Mouse (Mus musculus) frontal cortex, adult (tissue): ENCODE results near the gene Oas2.

Experiments
- ATAC-seq: cut with Nextera tagmentation; 2 replicates; pipeline ENCODE4 v1.9.2; 2017; ENCODE audit warnings: mild to moderate bottlenecking, moderate library complexity, mixed read lengths; ENCODE audit not compliant: low TSS enrichment

The Oas2 gene

GRCm38 (mm10) chr5:120696057-120696743 is 53.5 kb downstream of the Oas2 start:
- ATAC-seq, result no peak

- no peak for ATAC-seq
Measured at GRCm38 (mm10) chr5:120694695-120695074, 55.0 kb downstream of the Oas2 start.

GRCm38 (mm10) chr5:120693931-120694694 is 55.5 kb downstream of the Oas2 start:
- no peak for ATAC-seq

GRCm38 (mm10) chr5:120692034-120692433 is 57.6 kb downstream of the Oas2 start:
- no peak for ATAC-seq

- ATAC-seq, result no peak
Measured at GRCm38 (mm10) chr5:120690417-120690816, 59.2 kb downstream of the Oas2 start.

GRCm38 (mm10) chr5:120688434-120688833 is 61.2 kb downstream of the Oas2 start:
- no peak for ATAC-seq

GRCm38 (mm10) chr5:120687897-120688296 is 61.8 kb downstream of the Oas2 start:
- ATAC-seq, result no peak

- ATAC-seq, result no peak
Measured at GRCm38 (mm10) chr5:120687484-120687851, 62.2 kb downstream of the Oas2 start.

- no peak for ATAC-seq
Measured at GRCm38 (mm10) chr5:120686749-120687483, 62.7 kb downstream of the Oas2 start.

GRCm38 (mm10) chr5:120685678-120686077 is 64.0 kb downstream of the Oas2 start:
- ATAC-seq, result no peak

GRCm38 (mm10) chr5:120682982-120683771 is 66.5 kb downstream of the Oas2 start:
- ATAC-seq, result no peak

GRCm38 (mm10) chr5:120680918-120681317 is 68.7 kb downstream of the Oas2 start:
- no peak for ATAC-seq
